Mouse (Mus musculus) CH12.LX (cell line): ENCODE data around the gene Fcor. TPM values are rescaled to one million over a fixed set of nuclear protein-coding genes. Genes with fewer than 3 reads are reported as not detected.

Experiments
- DNase-seq: peaks from one replicate; pipeline ENCODE4 v3.0.0-alpha.2; 2013; ENCODE audit errors: extremely low read depth
- H3K27ac ChIP-seq: 2 replicates; pipeline ENCODE4 v1.5.1; 2012; ENCODE audit warnings: low read depth, mild to moderate bottlenecking, control low read depth, moderate library complexity; ENCODE audit not compliant: insufficient read depth
- H3K27me3 ChIP-seq: replicated peaks from 2 replicates; pipeline ENCODE3; 2012; ENCODE audit warnings: inconsistent platforms
- H3K36me3 ChIP-seq, 2 experiments: replicated peaks in 1 of 2; 2 replicates each; pipeline versions ENCODE3 to v1.6.1; 2012; ENCODE audit warnings: inconsistent platforms in 1 of 2, low read length in 1 of 2, mild to moderate bottlenecking in 1 of 2, mixed read lengths in 1 of 2, moderate library complexity in 1 of 2; ENCODE audit not compliant: control insufficient read depth in 1 of 2, insufficient read depth in 1 of 2
- H3K4me1 ChIP-seq, 2 experiments: 2 replicates each; pipeline ENCODE4 v1.6.1; 2012; ENCODE audit warnings: inconsistent platforms in 1 of 2, moderate library complexity in 1 of 2; ENCODE audit not compliant: insufficient read depth in 2 of 2, control insufficient read depth in 1 of 2
- H3K4me2 ChIP-seq: 2 replicates; pipeline ENCODE4 v1.6.1; 2012; ENCODE audit warnings: low read depth, mild to moderate bottlenecking, control low read depth; ENCODE audit not compliant: poor library complexity, insufficient read depth, severe bottlenecking
- H3K4me3 ChIP-seq, 3 experiments: fragments of 150-350 bp in 1 of 3; sonication (generic) in 1 of 3; replicated peaks in 1 of 3; 2 replicates each; pipeline versions ENCODE3 to v1.5.1; 2011 to 2012; ENCODE audit warnings: low read depth in 2 of 3, low read length in 2 of 3, mild to moderate bottlenecking in 2 of 3, moderate library complexity in 2 of 3, control low read depth in 1 of 3, improper control_type of control experiment in 1 of 3, inconsistent platforms in 1 of 3, mixed read lengths in 1 of 3; ENCODE audit not compliant: poor library complexity in 1 of 3
- H3K79me2 ChIP-seq: replicated peaks from 2 replicates; pipeline ENCODE4 v1.6.1; 2012; ENCODE audit warnings: mild to moderate bottlenecking, moderate library complexity; ENCODE audit not compliant: control insufficient read depth, poor library complexity, insufficient read depth, severe bottlenecking; ENCODE audit errors: extremely low read depth
- H3K9ac ChIP-seq: 2 replicates; pipeline ENCODE4 v1.6.1; 2012; ENCODE audit warnings: low read depth, mild to moderate bottlenecking, control low read depth, moderate library complexity; ENCODE audit not compliant: insufficient read depth
- H3K9me3 ChIP-seq: replicated peaks from 2 replicates; pipeline ENCODE3; 2012; ENCODE audit warnings: low read length, inconsistent platforms, mixed read lengths
- ELF1 ChIP-seq: IDR thresholded peaks from 2 replicates; pipeline ENCODE4 v1.6.1; 2014; ENCODE audit warnings: low read depth, mild to moderate bottlenecking, inconsistent platforms, low read length, improper control_type of control experiment
- ETS1 ChIP-seq: conservative IDR thresholded peaks from 2 replicates; pipeline ENCODE4 v1.6.1; 2012; ENCODE audit warnings: low read depth, mild to moderate bottlenecking, inconsistent platforms, low read length, improper control_type of control experiment, moderate library complexity
- IRF4 ChIP-seq: IDR thresholded peaks from 2 replicates; pipeline ENCODE4 v1.6.1; 2014; ENCODE audit warnings: low read depth, mild to moderate bottlenecking, inconsistent platforms, low read length, improper control_type of control experiment
- JUN ChIP-seq: IDR thresholded peaks from 2 replicates; pipeline ENCODE4 v1.6.1; 2011; ENCODE audit warnings: low read depth, mild to moderate bottlenecking, low read length, improper control_type of control experiment, moderate library complexity; ENCODE audit not compliant: insufficient read depth
- MAFK ChIP-seq: IDR thresholded peaks from 2 replicates; pipeline ENCODE4 v1.6.1; 2011; ENCODE audit warnings: low read length, improper control_type of control experiment; ENCODE audit not compliant: insufficient replicate concordance
- MAX ChIP-seq: IDR thresholded peaks from 2 replicates; pipeline ENCODE4 v1.6.1; 2011; ENCODE audit warnings: low read length, improper control_type of control experiment
- MAZ ChIP-seq: IDR thresholded peaks from 2 replicates; pipeline ENCODE4 v1.6.1; 2012; ENCODE audit warnings: low read depth, mild to moderate bottlenecking, inconsistent platforms, low read length, improper control_type of control experiment, moderate library complexity
- MXI1 ChIP-seq: IDR thresholded peaks from 2 replicates; pipeline ENCODE4 v1.6.1; 2011; ENCODE audit warnings: mild to moderate bottlenecking, low read depth, low read length, improper control_type of control experiment
- MYC ChIP-seq: IDR thresholded peaks from 2 replicates; pipeline ENCODE4 v1.6.1; 2011; ENCODE audit warnings: low read depth, mild to moderate bottlenecking, improper control_type of control experiment, low read length
- NRF1 ChIP-seq: IDR thresholded peaks from 2 replicates; pipeline ENCODE4 v1.6.1; 2014; ENCODE audit warnings: low read depth, mild to moderate bottlenecking, inconsistent platforms, low read length, improper control_type of control experiment, moderate library complexity
- PAX5 ChIP-seq: IDR thresholded peaks from 2 replicates; pipeline ENCODE4 v1.6.1; 2012; ENCODE audit warnings: low read length, inconsistent platforms, mixed read lengths
- POLR2A ChIP-seq: IDR thresholded peaks from 2 replicates; pipeline ENCODE4 v1.6.1; 2011; ENCODE audit warnings: low read depth, mild to moderate bottlenecking, improper control_type of control experiment, low read length
- SIN3A ChIP-seq: IDR thresholded peaks from 2 replicates; pipeline ENCODE4 v1.6.1; 2012; ENCODE audit warnings: low read length, improper control_type of control experiment, inconsistent platforms
- SMC3 ChIP-seq: IDR thresholded peaks from 2 replicates; pipeline ENCODE4 v1.6.1; 2011; ENCODE audit warnings: low read depth, low read length, improper control_type of control experiment
- TBP ChIP-seq: conservative IDR thresholded peaks from 2 replicates; pipeline ENCODE4 v1.6.1; 2011; ENCODE audit warnings: low read depth, low read length, improper control_type of control experiment
- TCF12 ChIP-seq: IDR thresholded peaks from 2 replicates; pipeline ENCODE4 v1.6.1; 2014; ENCODE audit warnings: low read depth, mild to moderate bottlenecking, inconsistent platforms, low read length, improper control_type of control experiment
- UBTF ChIP-seq: IDR thresholded peaks from 2 replicates; pipeline ENCODE4 v1.6.1; 2012; ENCODE audit warnings: low read depth, mild to moderate bottlenecking, inconsistent platforms, low read length, improper control_type of control experiment, moderate library complexity
- USF1 ChIP-seq: IDR thresholded peaks from 2 replicates; pipeline ENCODE4 v1.6.1; 2014; ENCODE audit warnings: low read depth, mild to moderate bottlenecking, inconsistent platforms, low read length, improper control_type of control experiment
- USF2 ChIP-seq: conservative IDR thresholded peaks from 2 replicates; pipeline ENCODE4 v1.6.1; 2011; ENCODE audit warnings: low read depth, low read length, improper control_type of control experiment
- ZC3H11A ChIP-seq: IDR thresholded peaks from 2 replicates; pipeline ENCODE4 v1.6.1; 2012; ENCODE audit warnings: low read depth, mild to moderate bottlenecking, inconsistent platforms, low read length, improper control_type of control experiment
- ZNF384 ChIP-seq: IDR thresholded peaks from 2 replicates; pipeline ENCODE4 v1.6.1; 2012; ENCODE audit warnings: low read depth, low read length, improper control_type of control experiment, inconsistent platforms
- dilution Hi-C: fragments of 300-500 bp; cut with MboI; formaldehyde crosslinking; loops from 2 replicates; pipeline ENCODE4 v1.14.3; 2020; ENCODE audit warnings: low sequenced_read_pairs; ENCODE audit not compliant: extremely low pct_unique_long_range_greater_than_20kb, extremely low pct_ligation_motif_present
- in situ Hi-C: fragments of 300-500 bp; cut with MboI; formaldehyde crosslinking; loops from 3 replicates; pipeline ENCODE4 v1.14.3; 2019; ENCODE audit warnings: low sequenced_read_pairs, low pct_ligation_motif_present, low pct_unique_long_range_greater_than_20kb, mixed read lengths
- polyA plus RNA-seq: library from polyadenylated mRNA; unstranded; fragments of >175 nt; gene quantifications from 2 replicates; pipeline ENCODE4 v1.2.1, GENCODE M21; 2012; ENCODE audit warnings: low read depth; ENCODE audit not compliant: insufficient read length
- total RNA-seq, 2 experiments: library from RNA; depleted of rRNA; stranded (reverse); fragments of 300-350 nt in 1 of 2; fragments of >200 nt in 1 of 2; gene quantifications; 2 replicates each; pipeline ENCODE4 v1.2.3; 2012 to 2014

The Fcor gene
- total and polyA plus RNA-seq, 3 experiments = 0.63 TPM; not detected in 2

DNA sequence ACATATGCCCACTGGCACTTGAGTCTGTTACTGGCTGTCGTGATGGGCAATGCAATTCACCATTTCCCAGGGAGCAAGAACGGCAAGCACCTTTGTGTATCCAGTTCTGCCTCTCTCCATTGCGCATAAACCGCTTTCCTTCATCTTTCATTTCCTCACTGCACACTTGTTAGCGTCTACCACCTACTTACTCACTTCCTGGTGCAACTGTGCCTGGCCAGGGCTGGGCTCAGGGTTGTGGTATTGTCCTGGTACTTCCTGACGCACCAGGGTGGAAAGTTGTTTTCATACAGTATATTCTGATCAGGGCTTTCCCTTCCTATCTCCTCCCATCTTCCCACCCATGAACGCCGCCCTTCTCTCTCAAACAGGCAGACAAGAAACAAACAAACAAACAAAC is 11.3 kb downstream of the Fcor start:
- dilution Hi-C loops = no loop called here
- no peaks in the 10 kb centered on the region for H3K79me2 ChIP-seq
- no peak overlapping the region for H3K9ac ChIP-seq
- H3K9me3 ChIP-seq = no peaks in the 10 kb centered on the region
- H3K4me2 ChIP-seq = no peak overlapping the region
- no peak overlapping the region for H3K4me3 ChIP-seq
- H3K36me3 ChIP-seq = no peaks in the 10 kb centered on the region
- TF ChIP-seq USF2 = no peak
- TF ChIP-seq ELF1 = 0 out of 2 replicates have a peak, but pooled peaks have one; percentile 24
- TF ChIP-seq IRF4 = no peak
- no peak for DNase-seq
- H3K4me1 ChIP-seq = peaks cover 14 to 39% of the 10 kb centered on the region in 2 experiments
- no peaks in the 10 kb centered on the region for H3K27me3 ChIP-seq
- in situ Hi-C loops = no loop called here
- H3K27ac ChIP-seq = no peak overlapping the region

DNA sequence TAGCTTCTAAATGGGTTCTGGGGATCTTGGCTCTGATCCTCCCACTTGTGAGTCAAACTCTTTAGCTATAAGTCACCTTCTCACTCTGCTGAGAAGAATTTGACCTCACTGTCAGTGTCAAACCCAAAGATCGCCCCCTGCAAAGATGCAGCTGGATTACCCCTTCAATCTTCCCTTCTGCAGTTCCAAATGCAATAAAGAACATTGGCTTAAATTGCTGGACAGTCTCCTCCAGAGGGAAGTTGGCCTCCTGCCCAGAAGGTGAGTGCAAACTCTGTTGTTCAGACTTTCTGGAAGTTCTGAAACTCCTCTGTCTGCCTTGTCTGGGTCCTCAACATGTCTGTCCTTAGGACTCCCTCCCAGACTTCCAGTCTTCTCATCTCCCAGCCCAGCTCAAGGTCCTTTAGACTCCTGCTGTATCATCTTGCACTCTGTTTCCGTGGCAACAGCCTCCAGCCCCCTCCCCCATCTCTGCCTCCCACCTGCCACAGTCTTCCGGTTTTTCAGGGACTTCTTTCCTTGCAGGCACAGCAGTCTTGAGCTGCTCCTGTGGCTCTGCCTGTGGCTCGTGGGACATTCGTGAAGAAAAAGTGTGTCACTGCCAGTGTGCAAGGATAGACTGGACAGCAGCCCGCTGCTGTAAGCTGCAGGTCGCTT is 15.3 kb downstream of the Fcor start:
- Histone ChIP-seq H3K4me3 (no peak overlapping the region), H3K36me3 (no peaks in the 10 kb centered on the region), H3K4me1 (peaks cover 9 to 31% of the 10 kb centered on the region in 2 experiments), H3K9ac (no peak overlapping the region), H3K27me3 (no peaks in the 10 kb centered on the region), H3K9me3 (no peaks in the 10 kb centered on the region), H3K4me2 (0 out of 2 replicates have a peak overlapping the region, but pooled peaks have one; percentile 11), H3K79me2 (no peaks in the 10 kb centered on the region), H3K27ac (no peak overlapping the region)
- dilution Hi-C loops (no loop called here), in situ Hi-C loops (no loop called here)
- DNase-seq = no peak
- no peak for TF ChIP-seq MAZ
- TF ChIP-seq TBP = no peak
- no peak for TF ChIP-seq POLR2A
- no peak for TF ChIP-seq ZNF384
- TF ChIP-seq MXI1 = no peak
- no peak for TF ChIP-seq NRF1
- no peak for TF ChIP-seq MAX
- TF ChIP-seq TCF12 = no peak
- TF ChIP-seq SIN3A = no peak
- TF ChIP-seq MAFK = no peak
- no peak for TF ChIP-seq MYC
- TF ChIP-seq PAX5 = no peak
- no peak for TF ChIP-seq JUN

DNA sequence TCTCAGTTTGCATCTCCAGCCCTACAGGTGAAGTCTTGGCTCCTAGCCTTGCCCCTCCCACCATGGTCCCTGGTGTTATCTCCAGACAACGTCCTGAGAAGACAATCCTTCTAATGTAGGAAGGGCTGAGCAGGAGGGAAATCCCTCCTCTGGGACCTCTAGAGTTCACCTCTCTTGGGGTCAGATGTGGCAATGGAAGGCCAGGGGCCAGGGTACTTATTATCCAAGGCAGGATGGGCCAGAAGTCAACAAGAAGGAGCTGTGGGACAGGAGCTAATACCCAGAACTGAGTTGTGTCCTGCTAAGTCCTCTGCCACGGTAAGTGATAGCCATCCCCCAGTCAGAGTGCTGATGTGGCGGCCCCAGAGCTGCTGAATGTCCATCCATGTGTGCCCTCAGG is 16.6 kb downstream of the Fcor start, which contains the start of gene Retn:
Gene Retn, plus strand, starts transcription at position 245 of the 400 bp plus-strand sequence.
- Histone ChIP-seq H3K4me1 (peaks cover 5 to 26% of the 10 kb centered on the region in 2 experiments), H3K36me3 (no peaks in the 10 kb centered on the region), H3K4me3 (no peak within 1 kb of the TSS), H3K4me2 (peak within 1 kb of the TSS; percentile 42; the same call in 1 of the 2 replicates), H3K9me3 (no peaks in the 10 kb centered on the region), H3K27me3 (no peaks in the 10 kb centered on the region), H3K27ac (no peak within 1 kb of the TSS), H3K9ac (no peak within 1 kb of the TSS), H3K79me2 (no peaks in the 10 kb centered on the region)
- DNase-seq = no peak
- in situ Hi-C loops = no loop called here
- dilution Hi-C loops = no loop called here
- no peak for TF ChIP-seq MAFK
- no peak for TF ChIP-seq JUN
- no peak for TF ChIP-seq USF1
- TF ChIP-seq UBTF = no peak
- no peak for TF ChIP-seq TBP
- TF ChIP-seq ZC3H11A = no peak
- no peak for TF ChIP-seq NRF1
- TF ChIP-seq ETS1 = no peak
- TF ChIP-seq SMC3 = no peak
- TF ChIP-seq TCF12 = no peak
- no peak for TF ChIP-seq MXI1
